Mouse (Mus musculus) C2C12 (cell line): ENCODE data around the gene B3gnt3. TPM values are rescaled to one million over a fixed set of nuclear protein-coding genes. Genes with fewer than 3 reads are reported as not detected.

Experiments used
- H3K27me3 ChIP-seq: one replicate; pipeline ENCODE4 v1.6.1; 2011; ENCODE audit not compliant: control insufficient read depth, insufficient read depth, insufficient read length
- H3K36me3 ChIP-seq: one replicate; pipeline ENCODE4 v1.6.1; 2011; ENCODE audit not compliant: control insufficient read depth, insufficient read depth
- H3K4me3 ChIP-seq: one replicate; pipeline ENCODE4 v1.5.1; 2011; ENCODE audit warnings: mild to moderate bottlenecking, control low read depth; ENCODE audit not compliant: poor library complexity, insufficient read depth, severe bottlenecking
- H3K79me2 ChIP-seq: one replicate; pipeline ENCODE4 v1.6.1; 2011; ENCODE audit not compliant: control insufficient read depth, insufficient read depth
- H3K79me3 ChIP-seq: one replicate; pipeline ENCODE4 v1.6.1; 2011; ENCODE audit warnings: low read depth, control low read depth
- H3ac ChIP-seq: one replicate; pipeline ENCODE3; 2011; ENCODE audit warnings: low read depth; ENCODE audit not compliant: control insufficient read depth, insufficient read length
- CEBPB ChIP-seq: IDR thresholded peaks from one replicate; pipeline ENCODE4 v1.6.1; 2011; ENCODE audit warnings: low read depth, mild to moderate bottlenecking, control low read depth, moderate library complexity
- CTCF ChIP-seq: IDR thresholded peaks from one replicate; pipeline ENCODE4 v1.5.1; 2011; ENCODE audit not compliant: control insufficient read depth, insufficient read depth, insufficient read length
- FOSL1 ChIP-seq: IDR thresholded peaks from one replicate; pipeline ENCODE4 v1.8.0; 2011; ENCODE audit warnings: mild to moderate bottlenecking, low read length; ENCODE audit not compliant: poor library complexity, insufficient read depth, severe bottlenecking
- MAX ChIP-seq: IDR thresholded peaks from one replicate; pipeline ENCODE4 v1.6.1; 2011; ENCODE audit warnings: mild to moderate bottlenecking, control low read depth
- MYOD1 ChIP-seq: IDR thresholded peaks from one replicate; pipeline ENCODE4 v1.6.1; 2011; ENCODE audit warnings: low read depth; ENCODE audit not compliant: control insufficient read depth, insufficient read length
- MYOG ChIP-seq: IDR thresholded peaks from one replicate; pipeline ENCODE4 v1.6.1; 2011; ENCODE audit not compliant: control insufficient read depth, insufficient read length; ENCODE audit errors: extremely low read depth
- USF1 ChIP-seq: IDR thresholded peaks from one replicate; pipeline ENCODE4 v1.6.1; 2011; ENCODE audit warnings: low read depth, mild to moderate bottlenecking, control low read depth, moderate library complexity
- polyA plus RNA-seq: library from polyadenylated mRNA; unstranded; fragments of >200 nt; fragmentation: generic; extraction: Trizol; gene quantifications from one replicate; pipeline ENCODE4 v1.2.1, GENCODE M21; 2012; ENCODE audit warnings: missing spikeins

The B3gnt3 gene
- polyA plus RNA-seq, 1 experiment = 0.02 TPM

- H3ac ChIP-seq = no peak overlapping the region
- no peak for TF ChIP-seq MAX
- no peak for TF ChIP-seq CTCF
- TF ChIP-seq FOSL1 = no peak
- no peak overlapping the region for H3K4me3 ChIP-seq
- no peaks in the 10 kb centered on the region for H3K79me3 ChIP-seq
- H3K79me2 ChIP-seq = no peaks in the 10 kb centered on the region
- H3K27me3 ChIP-seq = peaks cover 60% of the 10 kb centered on the region
- H3K36me3 ChIP-seq = no peaks in the 10 kb centered on the region
Measured at GRCm38 (mm10) chr8:71723047-71723551, 21.5 kb upstream of the B3gnt3 start.

- Histone ChIP-seq H3K79me3 (no peaks in the 10 kb centered on the region), H3K36me3 (no peaks in the 10 kb centered on the region), H3K79me2 (no peaks in the 10 kb centered on the region), H3K27me3 (peaks cover 70% of the 10 kb centered on the region), H3K4me3 (no peak overlapping the region), H3ac (no peak overlapping the region)
- no peak for TF ChIP-seq MYOG
- no peak for TF ChIP-seq FOSL1
- TF ChIP-seq USF1 = no peak
- TF ChIP-seq CTCF = no peak
- TF ChIP-seq CEBPB = no peak
Measured at GRCm38 (mm10) chr8:71719928-71720457, 18.4 kb upstream of the B3gnt3 start.

- H3K79me2 ChIP-seq = no peaks in the 10 kb centered on the region
- TF ChIP-seq CEBPB (no peak), FOSL1 (no peak), CTCF (no peak), MYOG (no peak), USF1 (no peak), MAX (no peak), MYOD1 (no peak)
- no peaks in the 10 kb centered on the region for H3K79me3 ChIP-seq
- H3K4me3 ChIP-seq = no peak overlapping the region
- no peak overlapping the region for H3ac ChIP-seq
- H3K27me3 ChIP-seq = peaks cover 71% of the 10 kb centered on the region
- no peaks in the 10 kb centered on the region for H3K36me3 ChIP-seq
Measured at GRCm38 (mm10) chr8:71719218-71719617, 17.6 kb upstream of the B3gnt3 start.

GRCm38 (mm10) chr8:71718252-71718651 lies 16.7 kb upstream of the B3gnt3 start:
- Histone ChIP-seq H3K79me3 (no peaks in the 10 kb centered on the region), H3K36me3 (no peaks in the 10 kb centered on the region), H3K79me2 (no peaks in the 10 kb centered on the region), H3K27me3 (peaks cover 71% of the 10 kb centered on the region), H3K4me3 (no peak overlapping the region), H3ac (no peak overlapping the region)
- TF ChIP-seq MYOG (no peak), USF1 (no peak), FOSL1 (no peak), MAX (no peak), MYOD1 (no peak), CTCF (no peak)

GRCm38 (mm10) chr8:71717096-71717495 lies 15.5 kb upstream of the B3gnt3 start:
- no peaks in the 10 kb centered on the region for H3K36me3 ChIP-seq
- TF ChIP-seq MAX (no peak), USF1 (no peak), CEBPB (no peak), MYOG (no peak), CTCF (no peak), MYOD1 (no peak), FOSL1 (no peak)
- H3K27me3 ChIP-seq = peaks cover 69% of the 10 kb centered on the region
- H3K79me2 ChIP-seq = no peaks in the 10 kb centered on the region
- no peaks in the 10 kb centered on the region for H3K79me3 ChIP-seq
- no peak overlapping the region for H3K4me3 ChIP-seq
- no peak overlapping the region for H3ac ChIP-seq

GRCm38 (mm10) chr8:71716561-71717053 lies 15.0 kb upstream of the B3gnt3 start:
- Histone ChIP-seq H3K36me3 (no peaks in the 10 kb centered on the region), H3ac (no peak overlapping the region), H3K79me3 (no peaks in the 10 kb centered on the region), H3K4me3 (no peak overlapping the region), H3K79me2 (no peaks in the 10 kb centered on the region), H3K27me3 (peaks cover 69% of the 10 kb centered on the region)
- TF ChIP-seq MAX (no peak), CEBPB (no peak), FOSL1 (no peak), CTCF (no peak), USF1 (no peak), MYOG (no peak), MYOD1 (no peak)
